Mouse (Mus musculus) liver, adult 2 months (tissue): ENCODE data around the gene Il18r1.

Source experiments
- CTCF ChIP-seq: fragments of 200-500 bp; IDR thresholded peaks from 2 replicates; pipeline ENCODE4 v1.5.1; 2011; ENCODE audit warnings: low read depth, low read length, control low read depth
- POLR2A ChIP-seq: fragments of 200-500 bp; IDR thresholded peaks from 2 replicates; pipeline ENCODE4 v1.6.1; 2011; ENCODE audit warnings: low read length, control low read depth; ENCODE audit not compliant: insufficient read depth; ENCODE audit errors: extremely low read depth

DNA sequence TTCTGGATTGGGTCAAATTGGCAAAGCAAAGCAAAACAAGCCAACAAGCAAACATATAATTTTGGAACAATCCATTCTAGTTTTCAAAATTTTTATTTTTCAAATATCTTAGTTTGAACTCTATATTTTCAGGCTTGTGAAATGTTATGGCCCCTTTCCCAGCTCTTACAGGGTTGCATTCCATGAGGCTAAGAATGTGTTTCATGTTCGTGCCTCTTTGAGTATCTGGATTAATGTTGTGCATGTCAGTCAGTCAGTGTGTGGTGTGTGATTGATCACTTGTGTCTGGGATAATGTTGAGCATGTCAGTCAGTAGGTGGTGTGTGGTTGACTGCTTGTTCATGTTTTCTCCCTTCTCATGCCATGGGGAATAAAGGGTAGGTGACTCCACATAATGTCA lies 37.5 kb upstream of the Il18r1 start:
- no peak for TF ChIP-seq POLR2A
- no peak for TF ChIP-seq CTCF
